In the genomic region with DNA sequence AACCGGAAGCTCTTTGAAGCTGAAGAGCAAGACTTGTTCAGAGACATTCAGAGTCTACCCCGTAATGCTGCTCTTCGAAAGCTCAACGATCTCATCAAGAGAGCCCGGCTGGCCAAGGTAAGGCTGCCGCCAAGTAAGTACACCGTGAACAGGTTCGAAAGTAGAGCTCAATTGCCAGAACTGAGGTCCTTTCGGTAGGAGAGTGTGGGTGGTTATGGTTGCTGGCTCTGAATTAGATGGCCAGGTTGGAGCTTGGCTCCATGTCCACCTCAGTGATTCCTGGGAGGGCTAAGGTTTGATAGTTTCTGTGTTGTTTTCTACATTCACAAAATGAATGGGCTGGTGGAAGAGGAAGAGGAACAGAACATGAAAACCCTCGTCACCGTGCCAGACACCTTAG, we compare ENCODE assay signal across 26 mouse cellular contexts.
"Had no signal": no experiment of that assay in that cellular context is flagged by ENCODE, and none has a peak within 500 bp of the region (broad histone marks: within the 10 kb centered on the region; RNA-seq: fewer than 3 reads in every experiment).

No protein-coding gene starts in this region.

- H3K27me3 ChIP-seq: heart, embryonic 13.5 days; heart, embryonic 15.5 days; hindbrain, embryonic 13.5 days; hindbrain, embryonic 15.5 days; kidney, embryonic 15.5 days; limb, embryonic 13.5 days; limb, embryonic 15.5 days; liver, embryonic 12.5 days had no signal

- H3K27ac ChIP-seq: heart, adult 2 months; heart, embryonic 13.5 days; heart, embryonic 15.5 days; hindbrain, embryonic 13.5 days; hindbrain, embryonic 15.5 days; hindbrain, postnatal 0 days; kidney, embryonic 15.5 days; kidney, postnatal 0 days; limb, embryonic 13.5 days; limb, embryonic 15.5 days; liver, embryonic 12.5 days; liver, embryonic 14.5 days had no signal

- ATAC-seq: hindbrain, postnatal 0 days; intestine, embryonic 16.5 days; liver, embryonic 12.5 days had no signal

- H3K4me2 ChIP-seq: heart, embryonic 11.5 days; heart, embryonic 13.5 days; heart, embryonic 15.5 days; hindbrain, embryonic 13.5 days; hindbrain, embryonic 15.5 days; kidney, embryonic 15.5 days; limb, embryonic 13.5 days; limb, embryonic 15.5 days; liver, embryonic 12.5 days had no signal

- H3K36me3 ChIP-seq: heart, embryonic 13.5 days; heart, embryonic 15.5 days; limb, embryonic 15.5 days had no signal

- H3K4me3 ChIP-seq: heart, adult 2 months; heart, embryonic 13.5 days; heart, embryonic 15.5 days; hindbrain, embryonic 13.5 days; hindbrain, embryonic 15.5 days; kidney, embryonic 15.5 days; limb, embryonic 13.5 days; limb, embryonic 15.5 days; liver, embryonic 12.5 days had no signal

- DNase-seq: gastrocnemius, postnatal 14 days; gastrocnemius, postnatal 36 days; heart, adult 2 months; heart, postnatal 14 days; heart, postnatal 36 days; kidney, adult 11 months; kidney, adult 2 months; kidney, adult 9 months; kidney, postnatal 14 days; kidney, postnatal 36 days; layer of hippocampus, adult 9-11 months; layer of hippocampus, postnatal 36 days; left cerebral cortex, postnatal 4 days had no signal

- H3K9ac ChIP-seq: heart, embryonic 13.5 days; heart, embryonic 15.5 days; hindbrain, embryonic 13.5 days; hindbrain, embryonic 15.5 days; kidney, embryonic 15.5 days; limb, embryonic 13.5 days; limb, embryonic 15.5 days; liver, embryonic 12.5 days; liver, embryonic 14.5 days had no signal

- H3K9me3 ChIP-seq: heart, embryonic 13.5 days; heart, embryonic 15.5 days; hindbrain, embryonic 13.5 days; hindbrain, embryonic 15.5 days; kidney, embryonic 15.5 days; limb, embryonic 13.5 days; limb, embryonic 15.5 days; liver, embryonic 12.5 days had no signal
